Mouse (Mus musculus) lung, embryonic 15.5 days (tissue): ENCODE measurements at regions not wholly inside any gene's neighbourhood (a gene's known extent, or its start where the extent isn't known, plus 50 kb on each side); places are given as distances from the start of the nearest gene placed in this dataset.
A peak's percentile ranks its signal among the peaks of the same experiment; 100 is the strongest.

ENCODE experiments used
- ATAC-seq: fragments of 200-750 bp; cut with Nextera tagmentation; 2 replicates; pipeline ENCODE4 v1.8.0; 2017; ENCODE audit warnings: moderate number of reproducible peaks, borderline replicate concordance; ENCODE audit not compliant: low FRiP score, low TSS enrichment; ENCODE audit errors: extremely low read depth
- H3K27ac ChIP-seq: fragments of 300-500 bp; sonication (generic); 2 replicates; pipeline ENCODE4 v1.5.1; 2015; ENCODE audit warnings: moderate library complexity, mild to moderate bottlenecking, inconsistent platforms
- H3K27me3 ChIP-seq: fragments of 300-500 bp; sonication (generic); 2 replicates; pipeline ENCODE4 v1.6.1; 2015; ENCODE audit warnings: inconsistent platforms
- H3K36me3 ChIP-seq: fragments of 300-500 bp; sonication (generic); 2 replicates; pipeline ENCODE4 v1.6.1; 2015; ENCODE audit warnings: inconsistent platforms
- H3K4me1 ChIP-seq: fragments of 300-500 bp; sonication (generic); 2 replicates; pipeline ENCODE4 v1.6.1; 2015; ENCODE audit warnings: inconsistent platforms
- H3K4me2 ChIP-seq: fragments of 300-500 bp; sonication (generic); 2 replicates; pipeline ENCODE4 v1.6.1; 2015; ENCODE audit warnings: inconsistent platforms, mild to moderate bottlenecking, moderate library complexity
- H3K4me3 ChIP-seq: fragments of 300-500 bp; sonication (generic); 2 replicates; pipeline ENCODE4 v1.5.1; 2015; ENCODE audit warnings: mild to moderate bottlenecking, inconsistent platforms
- H3K9ac ChIP-seq: fragments of 300-500 bp; sonication (generic); 2 replicates; pipeline ENCODE4 v1.6.1; 2015; ENCODE audit warnings: inconsistent platforms
- H3K9me3 ChIP-seq: fragments of 300-500 bp; sonication (generic); 2 replicates; pipeline ENCODE4 v1.6.1; 2016; ENCODE audit warnings: inconsistent platforms
- WGBS: fragments of 180-500 bp; shearing (Covaris S2); methylation state at CpG from one replicate; pipeline ENCODE4 v1.1.7; 2015; 5-methylcytosine and 5-hydroxymethylcytosine counted together

DNA sequence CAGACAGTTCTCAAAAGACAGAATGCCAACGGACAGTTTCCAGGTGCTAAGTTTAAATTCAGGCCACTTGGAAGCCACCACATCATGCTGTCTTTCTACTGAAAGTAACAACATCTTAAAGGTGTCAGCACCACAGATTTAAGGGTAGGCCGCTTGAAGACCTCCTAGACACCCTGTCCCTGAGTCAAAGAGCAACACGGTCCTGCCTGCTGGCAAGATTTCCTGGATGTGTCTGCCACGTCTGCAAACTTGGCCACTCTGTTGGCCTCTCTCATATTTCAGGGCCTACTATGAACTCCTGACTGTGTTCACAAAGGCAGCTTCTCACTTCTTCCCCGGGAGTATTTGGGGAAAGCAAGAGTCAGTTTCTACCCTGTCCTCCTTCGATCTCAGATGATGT, 194.7 kb upstream of the Esrrg start:
- no peak overlapping the region for H3K27ac ChIP-seq
- 71% methylated on average over 6 of the region's 6 CpGs for WGBS
- no peak overlapping the region for H3K4me3 ChIP-seq
- H3K9me3 ChIP-seq: no peaks in the 10 kb centered on the region
- H3K4me1 ChIP-seq: no peaks in the 10 kb centered on the region
- no peaks in the 10 kb centered on the region for H3K27me3 ChIP-seq
- no peak overlapping the region for H3K4me2 ChIP-seq
- ATAC-seq: no peak
- H3K36me3 ChIP-seq: no peaks in the 10 kb centered on the region
- no peak overlapping the region for H3K9ac ChIP-seq

DNA sequence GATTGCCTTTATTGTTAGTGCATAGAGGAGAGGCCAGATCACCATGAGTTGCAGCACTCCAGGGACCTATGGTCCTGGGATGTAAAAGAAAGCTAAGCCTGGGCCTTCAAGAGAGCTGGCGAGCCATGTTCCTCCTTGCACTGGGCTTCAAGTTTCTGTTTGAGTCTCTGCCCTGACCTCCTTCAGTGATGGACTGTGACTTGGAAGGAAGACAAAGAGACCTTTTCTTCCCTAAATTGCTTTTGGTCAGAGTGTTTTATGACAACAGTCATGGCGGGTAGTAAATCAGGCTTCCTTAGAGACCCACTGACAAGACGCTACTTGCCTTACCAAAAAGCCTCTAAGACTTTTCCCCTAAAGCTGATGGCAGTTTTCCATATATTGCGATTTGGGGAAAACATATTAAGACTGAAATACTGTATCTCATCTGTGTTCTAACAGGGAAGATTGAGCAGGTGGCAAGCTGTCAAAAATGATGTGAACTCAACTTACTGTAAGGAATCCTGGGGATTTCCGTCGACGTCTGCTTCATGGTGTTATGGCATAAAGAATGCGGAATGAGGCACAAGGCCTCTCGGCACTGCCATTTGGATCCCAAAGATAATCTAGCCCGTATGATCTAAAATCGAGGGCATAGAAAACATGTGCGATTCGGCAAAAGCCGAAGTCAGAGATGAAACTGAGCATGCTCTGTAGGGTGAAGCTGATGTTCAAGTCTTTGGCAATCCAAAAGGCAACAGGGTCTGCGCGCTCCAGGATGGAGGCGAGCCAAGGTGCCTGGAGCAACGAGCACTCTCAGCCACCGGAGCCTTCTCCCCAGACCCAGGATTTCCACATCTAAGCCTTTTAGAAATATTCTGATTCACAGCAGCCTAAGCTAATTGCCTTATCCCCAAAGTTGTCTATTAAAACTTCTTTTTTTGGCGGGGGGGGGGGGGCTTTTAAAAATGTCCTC, 190.1 kb upstream of the Esrrg start:
- Histone ChIP-seq H3K9me3 (no peaks in the 10 kb centered on the region), H3K9ac (no peak overlapping the region), H3K4me2 (no peak overlapping the region), H3K36me3 (no peaks in the 10 kb centered on the region), H3K4me3 (no peak overlapping the region), H3K4me1 (no peaks in the 10 kb centered on the region), H3K27me3 (no peaks in the 10 kb centered on the region), H3K27ac (no peak overlapping the region)
- 81% methylated on average over 20 of the region's 20 CpGs for WGBS
- no peak for ATAC-seq

GRCm38 (mm10) chr1:187428536-187429215, 179.9 kb upstream of the Esrrg start:
- H3K4me1 ChIP-seq: no peaks in the 10 kb centered on the region

GRCm38 (mm10) chr1:187433716-187434634, 174.6 kb upstream of the Esrrg start:
- peak overlapping the region; percentile 34 for H3K4me2 ChIP-seq
- no peak for ATAC-seq
- H3K9me3 ChIP-seq: no peaks in the 10 kb centered on the region
- WGBS: 45% methylated on average over 24 of the region's 24 CpGs
- H3K27ac ChIP-seq: no peak overlapping the region
- H3K9ac ChIP-seq: no peak overlapping the region
- H3K27me3 ChIP-seq: no peaks in the 10 kb centered on the region
- 0 out of 2 replicates have a peak, but pooled peaks cover 2% of the 10 kb centered on the region for H3K4me1 ChIP-seq
- no peak overlapping the region for H3K4me3 ChIP-seq
- H3K36me3 ChIP-seq: no peaks in the 10 kb centered on the region

More at GRCm38 (mm10) chr1:187428536-187429215, 179.9 kb upstream of the Esrrg start:
- 59% methylated on average over 9 of the region's 9 CpGs for WGBS
- H3K4me2 ChIP-seq: no peak overlapping the region
- H3K4me3 ChIP-seq: no peak overlapping the region
- H3K27ac ChIP-seq: no peak overlapping the region
- no peaks in the 10 kb centered on the region for H3K9me3 ChIP-seq
- H3K9ac ChIP-seq: no peak overlapping the region
- ATAC-seq: no peak
- H3K27me3 ChIP-seq: no peaks in the 10 kb centered on the region
- no peaks in the 10 kb centered on the region for H3K36me3 ChIP-seq

GRCm38 (mm10) chr1:187439170-187439914, 169.2 kb upstream of the Esrrg start:
- Histone ChIP-seq H3K36me3 (no peaks in the 10 kb centered on the region), H3K9me3 (no peaks in the 10 kb centered on the region), H3K27me3 (no peaks in the 10 kb centered on the region), H3K4me3 (no peak overlapping the region), H3K27ac (no peak overlapping the region), H3K9ac (no peak overlapping the region), H3K4me2 (no peak overlapping the region), H3K4me1 (no peaks in the 10 kb centered on the region)
- no peak for ATAC-seq
- WGBS: 87% methylated on average over 20 of the region's 20 CpGs

GRCm38 (mm10) chr1:187441668-187442193, 166.9 kb upstream of the Esrrg start:
- no peaks in the 10 kb centered on the region for H3K36me3 ChIP-seq
- no peak overlapping the region for H3K27ac ChIP-seq
- H3K4me1 ChIP-seq: no peaks in the 10 kb centered on the region
- H3K9ac ChIP-seq: no peak overlapping the region
- H3K9me3 ChIP-seq: no peaks in the 10 kb centered on the region
- ATAC-seq: no peak
- H3K4me3 ChIP-seq: no peak overlapping the region
- 79% methylated on average over 3 of the region's 3 CpGs for WGBS
- no peaks in the 10 kb centered on the region for H3K27me3 ChIP-seq
- no peak overlapping the region for H3K4me2 ChIP-seq

DNA sequence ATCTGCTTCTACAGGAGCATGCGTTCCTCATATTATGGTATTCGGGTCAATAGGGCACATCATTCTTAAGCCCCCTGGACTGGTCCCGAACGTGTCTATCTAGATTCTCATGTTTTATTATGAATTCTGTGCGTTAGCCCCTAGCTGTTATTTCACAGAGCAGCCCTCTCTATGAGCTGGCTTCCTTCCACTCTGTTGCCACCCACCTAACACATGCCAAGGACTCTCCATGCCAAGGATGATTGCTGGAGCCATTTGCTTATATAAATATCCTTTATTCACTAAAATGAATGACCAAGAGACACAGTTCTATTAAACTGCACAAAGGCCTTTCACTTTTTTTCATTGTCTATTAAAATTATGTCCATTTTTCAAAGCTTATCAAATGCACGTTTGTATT, 162.1 kb upstream of the Esrrg start:
- no peaks in the 10 kb centered on the region for H3K27me3 ChIP-seq
- H3K4me1 ChIP-seq: peaks cover 7% of the 10 kb centered on the region; the same call in 1 of the 2 replicates
- no peak overlapping the region for H3K4me3 ChIP-seq
- H3K9me3 ChIP-seq: no peaks in the 10 kb centered on the region
- H3K36me3 ChIP-seq: no peaks in the 10 kb centered on the region
- WGBS: 77% methylated on average over 6 of the region's 6 CpGs
- no peak overlapping the region for H3K4me2 ChIP-seq
- H3K27ac ChIP-seq: no peak overlapping the region
- ATAC-seq: no peak
- no peak overlapping the region for H3K9ac ChIP-seq

DNA sequence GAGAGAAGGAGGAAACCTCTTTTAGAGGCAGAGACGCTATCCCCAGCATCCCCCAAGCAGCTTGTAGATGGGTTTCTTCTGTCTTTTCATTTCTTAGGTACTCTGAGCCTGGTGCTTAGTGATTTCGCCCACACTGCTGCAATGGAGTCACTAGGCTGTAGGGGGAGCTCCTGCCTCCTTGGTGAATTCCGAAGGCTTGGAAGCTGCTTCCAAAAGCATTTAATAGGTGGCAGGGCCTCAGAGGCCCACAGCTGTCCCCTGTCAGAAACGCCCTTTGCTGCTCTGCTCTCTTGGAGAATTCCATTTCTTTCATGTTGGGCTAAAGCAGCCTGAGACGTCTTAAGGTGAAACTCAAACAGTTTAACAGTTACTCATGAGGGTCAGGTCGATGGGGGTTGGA, 160.4 kb upstream of the Esrrg start:
- no peak overlapping the region for H3K9ac ChIP-seq
- H3K27me3 ChIP-seq: no peaks in the 10 kb centered on the region
- H3K4me2 ChIP-seq: peak overlapping the region; percentile 42
- peak; percentile 81; the same call in 1 of the 2 replicates for ATAC-seq
- H3K4me1 ChIP-seq: peaks cover 7% of the 10 kb centered on the region; the same call in 1 of the 2 replicates
- no peak overlapping the region for H3K4me3 ChIP-seq
- H3K9me3 ChIP-seq: no peaks in the 10 kb centered on the region
- H3K36me3 ChIP-seq: no peaks in the 10 kb centered on the region
- WGBS: 10% methylated on average over 6 of the region's 6 CpGs
- H3K27ac ChIP-seq: no peak overlapping the region

DNA sequence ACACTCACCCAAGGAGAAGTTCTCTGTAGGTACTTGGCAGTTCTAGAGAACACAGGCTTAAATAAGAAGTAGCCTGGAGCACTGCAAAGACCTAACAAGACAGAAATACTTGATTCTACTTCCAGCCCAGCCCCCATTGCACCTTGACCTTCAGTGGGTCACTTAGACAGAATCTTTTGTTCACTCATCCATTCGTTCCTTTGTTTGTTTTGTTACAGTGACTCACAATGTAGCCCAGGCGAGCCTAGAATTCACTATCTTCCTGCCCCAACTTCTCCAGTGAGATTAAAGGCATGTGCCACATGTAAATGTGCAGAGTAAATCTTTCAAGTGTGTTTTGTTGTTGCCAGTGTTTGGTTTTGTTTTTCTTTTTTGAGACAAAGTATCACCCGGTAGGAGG, 158.5 kb upstream of the Esrrg start:
- ATAC-seq: no peak
- no peak overlapping the region for H3K27ac ChIP-seq
- H3K27me3 ChIP-seq: no peaks in the 10 kb centered on the region
- H3K4me1 ChIP-seq: peaks cover 7% of the 10 kb centered on the region; the same call in 1 of the 2 replicates
- no peak overlapping the region for H3K4me2 ChIP-seq
- WGBS: 49% methylated on average over 3 of the region's 3 CpGs
- no peaks in the 10 kb centered on the region for H3K9me3 ChIP-seq
- no peak overlapping the region for H3K4me3 ChIP-seq
- no peak overlapping the region for H3K9ac ChIP-seq
- no peaks in the 10 kb centered on the region for H3K36me3 ChIP-seq

DNA sequence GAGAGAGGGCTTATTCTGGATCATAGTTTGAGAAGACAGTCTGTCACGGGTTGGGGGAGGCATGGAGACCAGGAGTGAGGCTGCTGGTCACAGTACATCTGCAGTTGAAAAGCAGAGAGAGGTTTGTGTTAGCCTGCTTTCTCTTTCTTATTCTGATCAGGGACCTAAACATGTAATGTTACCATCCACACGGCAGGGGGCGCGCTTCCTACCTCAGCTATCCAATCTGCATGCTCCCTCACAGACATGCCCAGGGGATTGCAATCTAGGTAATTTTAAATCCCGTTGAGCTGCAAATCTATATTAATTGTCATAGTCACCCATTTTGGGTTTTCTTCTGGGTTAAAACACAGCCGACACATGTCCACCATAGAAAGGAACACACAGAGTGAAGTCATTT, 156.4 kb upstream of the Esrrg start:
- no peaks in the 10 kb centered on the region for H3K27me3 ChIP-seq
- H3K4me3 ChIP-seq: no peak overlapping the region
- H3K27ac ChIP-seq: no peak overlapping the region
- WGBS: 38% methylated on average over 6 of the region's 6 CpGs
- no peaks in the 10 kb centered on the region for H3K9me3 ChIP-seq
- no peaks in the 10 kb centered on the region for H3K36me3 ChIP-seq
- H3K4me1 ChIP-seq: peaks cover 7% of the 10 kb centered on the region; the same call in 1 of the 2 replicates
- no peak overlapping the region for H3K4me2 ChIP-seq
- H3K9ac ChIP-seq: no peak overlapping the region
- ATAC-seq: no peak

DNA sequence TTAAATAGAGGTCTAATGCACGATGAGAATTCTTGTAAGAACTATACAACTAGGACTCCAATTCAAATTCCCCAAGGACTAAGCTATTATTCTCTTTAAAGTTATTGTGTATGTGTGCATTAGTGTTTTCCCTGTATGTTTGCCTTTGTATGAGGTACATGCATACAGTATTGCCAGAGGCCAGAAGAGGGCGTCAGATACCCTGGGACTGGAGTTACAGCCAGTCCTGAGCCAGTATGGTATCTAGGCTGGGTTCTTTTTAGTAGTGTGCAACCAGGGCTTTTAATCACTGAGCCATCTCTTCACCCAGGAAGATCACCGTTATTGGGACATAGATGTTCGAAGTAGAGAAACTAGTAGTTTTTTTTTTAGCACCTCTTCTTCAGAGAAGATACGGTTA, 154.2 kb upstream of the Esrrg start:
- Histone ChIP-seq H3K27me3 (no peaks in the 10 kb centered on the region), H3K9me3 (no peaks in the 10 kb centered on the region), H3K36me3 (no peaks in the 10 kb centered on the region), H3K9ac (no peak overlapping the region), H3K27ac (no peak overlapping the region), H3K4me3 (no peak overlapping the region), H3K4me2 (no peak overlapping the region), H3K4me1 (no peaks in the 10 kb centered on the region)
- no peak for ATAC-seq
- WGBS: 56% methylated on average over 5 of the region's 5 CpGs
